Mouse (Mus musculus): ENCODE data around the gene Extl1. TPM values are rescaled to one million over a fixed set of nuclear protein-coding genes. Genes with fewer than 3 reads are reported as not detected.
"Not testable (repeated sequence)": the region's sequence is repeated elsewhere in the genome, so short reads cannot be mapped to it uniquely, and the experiment has no call there.

The Extl1 gene
- total RNA-seq, 2 experiments from 2014 or later = 24.7 to 27.4 TPM

DNA sequence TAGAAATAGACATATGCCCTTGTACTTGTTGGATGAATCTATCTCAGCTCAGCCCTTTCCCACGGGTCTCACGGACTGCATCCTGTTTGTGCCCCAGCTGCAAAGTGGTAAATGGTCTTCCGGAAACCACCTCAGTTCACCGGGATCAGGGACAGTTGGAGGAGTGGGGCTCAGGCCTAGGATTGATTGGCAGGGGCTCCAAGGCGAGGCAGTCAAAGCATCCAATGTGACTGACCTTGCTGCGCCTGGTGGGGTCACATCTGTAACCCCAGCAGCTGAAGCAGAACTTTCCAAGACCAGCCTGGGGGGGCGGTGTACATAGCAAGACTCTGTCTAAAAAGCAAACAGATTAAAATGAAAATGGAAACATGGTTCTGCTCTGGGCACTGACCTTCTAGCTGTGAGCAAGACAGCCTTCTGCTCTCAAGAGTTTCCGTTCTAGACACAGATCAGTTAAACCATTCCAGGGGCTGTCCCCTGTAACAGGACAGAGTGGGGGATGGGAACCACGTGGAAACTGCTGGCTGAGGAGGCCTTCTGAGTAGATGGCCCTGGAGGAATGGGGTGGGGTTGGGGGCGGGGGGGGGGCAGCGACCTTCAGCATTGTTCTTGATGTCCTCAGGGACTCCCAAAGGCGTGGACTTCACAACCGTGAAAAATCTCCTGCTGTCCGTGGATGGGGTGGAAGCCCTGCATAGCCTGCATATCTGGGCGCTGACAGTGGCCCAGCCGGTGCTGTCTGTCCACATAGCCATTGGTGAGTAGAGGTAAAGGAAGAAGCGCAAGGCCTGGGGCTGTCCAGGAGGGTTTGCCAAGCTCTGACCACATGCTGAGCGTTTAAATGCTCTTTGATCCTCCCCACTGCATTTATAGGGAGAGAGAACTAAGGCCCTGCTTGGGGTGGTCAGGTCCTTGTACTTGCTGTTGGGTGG, 32.1 kb downstream of the Extl1 start:
- no peak for DNase-seq

DNA sequence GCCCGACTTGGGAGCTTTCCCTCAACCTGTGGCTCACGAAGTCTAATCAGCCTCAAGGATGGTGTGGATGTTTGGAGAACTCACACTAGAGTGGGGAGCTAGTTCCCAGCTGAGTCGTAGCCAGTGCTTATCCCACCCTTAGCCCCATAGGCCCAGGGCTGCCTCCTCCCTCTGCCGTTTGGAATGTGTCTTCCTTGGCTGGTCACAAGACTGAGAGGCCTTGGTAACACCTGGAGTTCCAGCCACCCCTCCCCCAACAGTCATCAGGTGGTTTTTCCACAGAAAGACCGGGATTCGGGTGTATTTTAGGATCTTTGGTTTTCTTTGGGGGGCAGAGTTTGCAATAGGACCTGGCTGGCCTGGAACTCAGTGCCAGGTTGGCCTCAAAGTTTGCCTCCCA, 33.0 kb downstream of the Extl1 start:
- no peak for DNase-seq

- DNase-seq = no peak
Measured at GRCm38 (mm10) chr4:134349829-134350228, 33.8 kb downstream of the Extl1 start.

GRCm38 (mm10) chr4:134348545-134348944, 35.1 kb downstream of the Extl1 start:
- no peak for DNase-seq

- DNase-seq = no peak
Measured at GRCm38 (mm10) chr4:134348078-134348477, 35.6 kb downstream of the Extl1 start.

DNA sequence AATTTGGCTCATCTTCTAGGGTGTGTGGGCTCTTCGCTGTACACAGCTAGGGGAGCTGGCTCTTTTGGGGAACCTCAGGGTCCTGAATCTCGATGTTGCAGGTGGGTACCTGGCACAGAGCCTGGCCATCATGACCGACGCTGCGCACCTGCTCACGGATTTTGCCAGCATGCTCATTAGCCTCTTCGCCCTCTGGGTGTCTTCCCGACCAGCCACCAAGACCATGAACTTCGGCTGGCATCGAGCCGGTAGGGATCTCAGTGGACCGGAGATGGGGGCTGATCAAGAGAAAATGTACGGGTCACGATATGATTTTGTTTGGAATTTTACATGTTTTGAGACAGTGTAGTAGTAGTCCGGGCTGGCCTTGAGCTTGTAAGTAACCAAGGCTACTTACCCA, 37.8 kb downstream of the Extl1 start:
- DNase-seq = no peak

DNA sequence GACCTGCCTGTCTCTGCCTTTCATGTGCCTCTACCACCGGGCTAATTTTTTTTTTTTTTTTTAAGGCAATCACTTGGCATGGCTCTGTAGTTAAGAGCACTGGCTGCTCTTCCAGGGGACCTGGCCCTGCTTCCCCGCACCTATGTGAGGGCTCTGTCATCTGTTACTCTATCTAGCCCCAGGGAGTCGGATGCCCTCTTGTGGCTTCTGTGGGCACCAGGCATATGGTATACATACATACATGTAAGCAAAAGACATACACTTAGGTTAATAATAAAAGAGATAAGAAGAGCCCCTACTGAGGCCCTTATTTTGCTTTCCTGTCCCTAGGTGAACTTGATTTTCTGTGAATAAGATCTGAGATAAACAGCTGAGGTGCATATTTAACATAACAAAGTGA, 39.0 kb downstream of the Extl1 start:
- no peak for DNase-seq

- DNase-seq = no peak
Measured at GRCm38 (mm10) chr4:134343071-134344031, 40.3 kb downstream of the Extl1 start, which contains the start of gene Slc30a2. Gene Slc30a2 (plus strand): TSS chr4:134343181.

- no peak for DNase-seq
Measured at GRCm38 (mm10) chr4:134342213-134342779, 41.4 kb downstream of the Extl1 start.

- DNase-seq = not testable (repeated sequence)
Measured at GRCm38 (mm10) chr4:134341231-134341630, 42.4 kb downstream of the Extl1 start.

DNA sequence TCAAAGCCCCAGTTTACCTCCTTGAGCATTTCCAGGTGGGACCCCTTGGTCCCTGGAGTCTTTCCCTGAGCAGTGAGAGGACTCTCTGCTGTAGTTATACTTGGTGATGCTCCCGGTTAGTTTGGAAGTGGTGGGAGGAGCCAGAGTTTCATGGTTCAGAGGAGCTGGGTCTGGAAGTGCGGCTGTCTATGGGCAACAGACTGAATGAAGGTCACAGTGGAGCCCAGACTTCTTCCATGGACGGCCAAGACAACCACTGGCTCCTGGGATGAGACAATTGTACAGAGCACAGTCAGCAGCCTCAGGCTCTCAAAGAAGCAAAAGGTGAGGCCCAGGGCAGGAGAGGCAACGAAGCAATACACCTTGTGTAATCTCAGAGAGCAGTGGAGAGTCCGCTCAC, 53.4 kb downstream of the Extl1 start:
- no peak for DNase-seq

- DNase-seq = no peak
Measured at GRCm38 (mm10) chr4:134328832-134329231, 54.8 kb downstream of the Extl1 start.

- no peak for DNase-seq
Measured at GRCm38 (mm10) chr4:134328151-134328550, 55.5 kb downstream of the Extl1 start.

DNA sequence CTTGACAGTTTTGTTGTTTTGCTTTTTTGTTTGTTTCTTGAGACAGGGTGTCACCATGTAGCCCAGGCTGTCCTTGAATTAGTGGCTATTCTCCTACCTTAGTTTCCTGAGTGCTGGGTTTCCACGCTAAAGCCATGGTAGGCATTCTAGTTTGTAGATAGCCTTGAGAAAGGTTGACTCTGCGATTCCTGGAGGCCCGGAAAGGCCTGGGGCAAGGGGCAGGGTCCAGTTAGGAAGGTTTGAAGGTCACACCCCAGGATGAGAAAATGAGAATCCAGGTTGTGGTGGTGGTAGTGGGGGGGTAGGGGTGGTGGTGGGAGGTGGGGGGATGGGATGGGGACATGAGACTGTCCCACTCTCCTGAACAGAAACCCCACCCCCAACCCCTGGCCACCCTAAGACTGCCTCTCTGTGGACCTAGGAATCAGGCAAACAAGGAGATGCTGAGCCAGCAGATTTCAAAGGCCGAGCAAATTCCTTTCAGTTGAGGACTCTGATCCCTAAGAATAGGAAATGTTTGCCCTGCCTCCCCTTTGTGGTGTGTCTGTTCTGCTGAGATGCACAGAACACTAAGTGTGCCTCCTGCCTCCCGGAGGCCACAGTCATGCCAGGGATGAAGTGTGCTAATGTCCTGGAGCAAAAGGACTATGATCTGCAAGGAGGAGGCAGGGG, 56.7 kb downstream of the Extl1 start:
- DNase-seq = no peak

DNA sequence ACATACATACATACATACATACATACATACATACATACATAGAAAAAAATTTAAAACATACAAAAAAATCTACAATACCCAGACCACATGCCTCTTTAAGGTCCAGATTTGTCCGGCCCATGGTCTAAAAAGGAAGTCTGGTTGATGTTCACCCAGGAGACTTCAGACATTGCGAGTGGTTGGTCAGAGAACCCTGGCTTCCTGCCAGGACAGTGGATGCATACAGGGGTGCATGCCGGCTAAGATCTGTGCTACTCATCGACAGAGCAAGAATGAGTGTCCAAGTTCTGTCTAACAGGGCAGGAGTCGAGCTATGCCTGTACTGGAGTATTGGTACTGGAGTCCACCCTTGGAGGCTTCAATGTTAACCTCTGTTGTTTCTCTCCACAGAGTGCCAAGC, 59.0 kb downstream of the Extl1 start:
- no peak for DNase-seq

GRCm38 (mm10) chr4:134321524-134321923, 62.1 kb downstream of the Extl1 start:
- no peak for DNase-seq

- no peak for DNase-seq
Measured at GRCm38 (mm10) chr4:134319674-134320073, 64.0 kb downstream of the Extl1 start.

GRCm38 (mm10) chr4:134319074-134319473, 64.6 kb downstream of the Extl1 start:
- DNase-seq = no peak

DNA sequence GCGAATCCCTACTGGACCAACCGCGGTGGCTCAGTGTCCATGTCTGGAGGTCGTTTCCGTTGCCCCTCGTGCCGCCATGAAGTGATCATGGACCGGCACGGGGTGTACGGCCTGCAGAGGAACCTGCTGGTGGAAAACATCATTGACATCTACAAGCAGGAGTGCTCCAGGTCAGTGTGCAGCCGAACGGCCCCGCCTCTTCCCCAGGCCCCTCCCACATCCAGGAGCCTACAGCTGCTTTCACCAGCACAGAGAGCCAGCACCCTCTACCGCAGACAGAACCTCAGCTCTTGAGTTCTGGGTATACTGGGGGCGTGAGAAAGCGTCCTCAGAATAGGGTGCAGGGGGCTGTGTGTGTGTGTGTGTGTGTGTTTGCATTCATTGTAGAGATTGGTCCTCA, 67.3 kb downstream of the Extl1 start:
- DNase-seq = peak; percentile 37

- DNase-seq = peak; percentile 34
Measured at GRCm38 (mm10) chr4:134315470-134315869, 68.2 kb downstream of the Extl1 start.

- DNase-seq = peak; percentile 56
Measured at GRCm38 (mm10) chr4:134314876-134315275, 68.8 kb downstream of the Extl1 start, which contains the start of gene Trim63. Gene Trim63 (plus strand): TSS chr4:134315120.

Measured in gastrocnemius, postnatal 10 days (tissue).